Mouse (Mus musculus) 416B (cell line): ENCODE data around the gene Pdia3.
"Not testable (repeated sequence)": the region's sequence is repeated elsewhere in the genome, so short reads cannot be mapped to it uniquely, and the experiment has no call there.

ENCODE experiments used
- DNase-seq: peaks from one replicate; pipeline ENCODE4 v3.0.0; 2011; ENCODE audit warnings: low read depth

Pdia3 gene

DNA sequence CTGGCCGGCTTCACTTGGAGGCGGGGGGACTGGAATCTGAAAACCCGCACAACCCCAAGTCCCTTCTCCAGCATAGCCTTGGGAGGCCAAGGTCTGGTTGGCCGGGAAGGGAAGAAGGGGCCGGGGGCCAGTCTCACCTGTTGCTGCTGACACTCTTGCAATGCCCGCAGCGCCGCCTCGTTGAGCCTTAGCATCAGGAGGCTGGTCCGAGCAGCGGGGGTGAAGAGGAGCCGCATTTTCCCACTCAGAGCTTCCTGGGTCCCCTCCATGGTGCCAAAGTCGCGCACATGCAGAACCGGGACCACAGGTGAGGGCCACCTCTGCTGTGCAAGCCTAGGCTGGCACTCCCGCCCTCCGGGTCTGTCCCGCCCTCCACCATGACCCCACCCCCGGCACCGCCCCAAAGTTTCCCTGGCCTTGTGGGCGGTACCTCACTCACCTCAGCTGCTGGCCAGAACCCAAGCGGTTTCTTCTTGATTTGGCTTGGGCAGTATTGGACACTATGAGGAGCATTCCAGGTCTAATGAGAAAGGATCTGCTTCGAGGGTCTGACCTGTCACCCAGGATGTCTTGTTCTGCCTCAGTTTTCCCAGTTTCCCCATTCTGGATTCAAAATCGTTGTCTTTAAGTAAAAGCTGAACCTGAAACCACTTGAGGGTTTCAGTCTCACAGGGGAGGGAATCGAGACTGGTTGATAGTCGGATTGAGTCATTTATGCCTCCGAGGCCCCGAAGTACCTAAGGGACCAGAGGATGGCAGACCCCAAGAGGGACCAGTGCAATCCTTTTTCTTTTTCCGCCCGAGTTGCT, 28.9 kb downstream of the Pdia3 start:
- peak; percentile 68 for DNase-seq

DNA sequence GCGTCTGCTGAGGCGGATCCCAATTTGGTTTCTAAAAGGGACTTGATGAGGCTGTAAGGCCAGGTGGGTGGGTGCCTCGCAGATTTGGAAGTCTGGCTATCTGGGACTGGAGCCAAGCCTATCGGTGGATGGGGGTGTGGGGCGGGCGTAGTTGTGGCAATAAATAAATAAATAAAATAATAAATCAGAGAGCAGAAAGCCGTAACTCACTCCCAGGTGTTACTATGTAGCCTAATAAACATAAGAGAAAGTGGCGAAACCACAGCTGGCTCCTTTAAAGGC, 29.4 kb downstream of the Pdia3 start:
- DNase-seq: no peak

DNA sequence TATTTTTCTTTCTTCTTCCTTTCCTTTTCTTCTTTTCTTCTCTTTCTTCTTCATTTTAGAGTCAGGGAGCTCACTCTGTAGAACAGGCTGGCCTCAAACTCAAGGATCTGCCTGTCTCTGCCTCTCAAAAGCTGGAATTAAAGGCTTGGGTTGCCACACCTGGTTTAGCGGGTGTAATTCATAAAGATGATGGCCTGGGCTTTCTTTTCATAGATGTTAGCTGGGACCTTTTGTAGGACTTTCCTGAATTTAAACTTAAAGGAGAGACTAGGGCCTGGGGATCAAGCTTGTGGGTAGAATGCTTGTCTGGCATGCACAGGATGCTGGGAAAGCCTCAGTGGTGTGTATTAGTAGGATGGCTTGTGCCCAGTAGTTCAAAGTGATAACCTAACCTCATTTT, 30.6 kb downstream of the Pdia3 start, which contains the start of gene Ell3:
Gene Ell3 (minus strand): TSS at position 101 of the 400 bp plus-strand sequence.
- no peak for DNase-seq

DNA sequence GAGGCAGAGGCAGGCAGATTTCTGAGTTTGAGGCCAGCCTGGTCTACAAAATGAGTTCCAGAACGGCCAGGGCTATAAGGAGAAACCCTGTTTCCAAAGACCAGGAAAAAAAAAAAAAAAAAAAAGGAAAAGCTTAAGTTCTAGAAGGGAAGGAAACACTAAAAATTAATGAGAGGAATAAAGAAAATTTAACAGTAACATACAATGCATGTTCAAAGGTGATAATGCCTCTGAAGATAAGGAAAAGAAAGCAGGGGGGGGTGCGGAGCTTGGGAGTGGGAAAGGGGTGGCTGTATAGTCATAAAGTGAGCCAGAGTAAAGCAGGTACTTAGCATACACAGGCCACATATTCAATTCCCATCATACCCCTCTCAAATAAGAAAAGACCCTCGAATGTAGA, 31.5 kb downstream of the Pdia3 start:
- no peak for DNase-seq

DNA sequence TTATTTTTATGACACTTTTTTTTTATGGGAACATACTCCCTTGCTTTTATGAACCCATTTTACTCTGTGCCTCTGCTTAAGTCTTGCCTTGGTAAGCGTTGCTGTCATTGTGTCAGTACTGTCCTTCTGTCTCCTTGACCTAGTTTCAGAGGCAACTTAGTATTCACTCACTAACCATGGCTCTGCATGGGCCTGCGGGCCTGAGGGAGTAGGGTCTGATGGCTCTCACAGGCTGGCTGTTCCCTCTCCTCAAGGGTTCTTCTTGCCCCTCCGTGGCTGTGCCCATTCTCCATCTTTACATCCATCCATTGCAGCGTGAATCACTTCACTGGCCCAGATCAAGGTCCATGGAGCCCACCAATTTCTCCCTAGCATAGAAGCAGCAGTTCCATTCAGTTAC, 32.9 kb downstream of the Pdia3 start:
- DNase-seq: no peak

DNA sequence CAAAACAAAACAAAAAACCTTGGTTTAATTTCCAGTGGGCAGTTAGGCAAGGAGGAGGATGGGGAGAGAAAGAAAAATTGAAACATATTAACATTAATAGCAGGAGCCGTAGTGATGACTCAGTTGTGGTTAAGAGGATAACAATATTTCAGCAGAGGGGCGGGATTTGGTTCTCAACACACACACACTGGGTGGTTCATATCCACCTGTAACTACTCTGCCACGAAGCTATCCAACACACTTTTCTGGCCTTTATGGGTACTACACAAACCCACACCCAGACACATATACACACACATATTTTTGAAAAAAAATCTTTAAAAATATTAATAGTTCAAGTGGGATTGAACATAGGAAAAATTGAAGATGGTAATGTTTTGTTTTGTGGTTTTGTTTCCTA, 33.4 kb downstream of the Pdia3 start:
- peak; percentile 84 for DNase-seq

DNA sequence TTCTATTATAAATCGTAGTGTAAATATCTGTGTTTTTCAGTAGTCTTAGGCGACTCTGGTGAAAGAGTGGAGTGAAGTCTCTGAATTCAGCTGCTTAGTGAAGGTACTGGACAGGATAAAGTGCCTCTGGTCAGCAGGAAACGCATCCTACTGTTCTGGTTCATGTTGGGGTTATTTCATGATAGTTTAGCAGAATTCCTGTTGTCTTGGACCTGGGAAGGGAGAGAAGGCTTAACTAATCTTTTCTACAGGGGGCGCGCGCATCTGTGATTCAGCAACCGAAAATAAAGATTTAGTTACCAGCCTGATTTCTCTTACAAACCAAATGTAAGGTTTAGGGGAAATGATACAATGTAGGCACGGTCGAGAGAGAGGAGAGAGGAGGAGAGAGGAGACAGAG, 34.6 kb downstream of the Pdia3 start:
- DNase-seq: peak; percentile 74

DNA sequence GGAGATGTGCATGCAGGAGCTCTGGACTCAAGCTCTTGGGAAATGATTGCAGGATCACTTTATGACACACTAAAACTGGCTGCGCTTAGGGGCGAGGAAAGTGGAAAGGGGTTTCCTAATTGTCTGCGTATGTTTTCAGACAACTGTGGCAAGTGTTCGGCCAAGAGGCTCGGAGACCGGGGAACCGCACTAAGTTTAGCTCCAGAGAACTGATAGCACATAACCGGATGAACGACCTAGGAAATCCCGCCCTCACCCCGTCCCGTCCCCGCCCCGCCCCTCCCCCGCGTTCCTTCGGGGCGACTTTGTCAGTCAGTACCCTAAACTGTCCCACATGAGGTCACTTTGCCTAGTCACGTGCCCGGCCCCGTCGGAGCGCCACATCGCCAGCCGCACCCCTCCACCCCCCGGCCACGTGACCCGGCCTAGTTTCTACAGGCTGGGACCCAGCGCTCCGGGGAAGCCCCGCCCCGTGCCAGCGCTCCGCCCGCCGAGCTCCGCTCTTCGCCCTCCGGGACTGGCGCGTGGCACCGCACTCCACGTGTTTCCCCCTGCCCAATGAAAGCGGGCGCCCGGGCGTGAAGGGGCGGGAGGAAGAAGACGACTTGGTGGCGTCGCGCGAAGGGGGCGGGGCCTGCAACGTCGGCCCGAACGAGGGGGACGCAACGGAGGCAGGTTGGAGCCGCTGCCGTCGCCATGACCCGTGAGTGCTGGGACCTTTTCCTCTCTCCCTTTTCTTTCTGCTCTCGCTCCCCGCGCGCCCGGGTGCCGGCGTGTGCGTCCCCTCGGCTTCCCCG, 35.4 kb downstream of the Pdia3 start, which contains the start of gene Serf2:
Gene Serf2 (plus strand): TSS at position 457 of the 797 bp plus-strand sequence.
- peak; percentile 99 for DNase-seq

DNA sequence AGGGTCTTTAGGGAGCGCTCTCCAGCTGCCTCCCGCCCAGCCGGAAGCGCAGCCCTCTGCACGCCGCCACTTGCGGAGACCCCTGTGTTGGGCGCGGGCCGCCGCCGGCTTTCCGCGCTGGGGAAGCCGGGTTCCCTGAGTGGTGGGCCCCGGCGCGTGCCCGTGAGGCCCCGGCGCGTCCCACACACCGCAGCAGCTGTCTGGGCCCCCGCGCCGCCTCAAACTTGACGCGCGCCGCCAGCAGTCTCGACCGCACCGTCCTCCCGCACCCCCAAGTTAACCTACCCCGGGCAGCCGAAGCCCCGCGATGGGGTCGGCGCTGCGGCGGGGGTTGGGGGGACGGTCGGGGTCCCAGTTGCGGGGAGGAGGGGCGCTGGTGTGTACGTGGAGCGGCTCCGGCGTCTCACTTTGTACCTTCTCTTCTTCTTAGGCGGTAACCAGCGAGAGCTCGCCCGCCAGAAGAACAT, 36.0 kb downstream of the Pdia3 start:
- DNase-seq: no peak

DNA sequence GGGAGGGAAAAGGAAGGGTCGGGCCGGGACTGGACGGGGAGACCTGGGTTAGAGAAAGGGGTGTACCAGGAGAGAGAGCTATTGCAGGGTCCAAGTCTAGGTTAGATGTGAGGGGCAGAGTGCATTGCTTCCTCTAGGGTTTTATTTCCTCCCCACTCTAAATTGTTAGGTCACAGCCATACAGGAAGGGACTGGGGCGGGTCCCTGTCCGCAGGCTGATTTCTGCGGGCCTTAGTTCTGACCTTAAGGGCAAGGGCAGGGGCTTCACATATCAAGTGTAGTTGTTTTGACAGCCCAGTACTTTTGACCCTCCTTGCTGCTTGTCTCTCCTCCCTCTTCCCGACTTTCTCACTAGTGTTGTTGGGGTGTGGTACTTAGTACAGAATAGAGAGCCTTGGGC, 36.5 kb downstream of the Pdia3 start:
- peak; percentile 51 for DNase-seq

DNA sequence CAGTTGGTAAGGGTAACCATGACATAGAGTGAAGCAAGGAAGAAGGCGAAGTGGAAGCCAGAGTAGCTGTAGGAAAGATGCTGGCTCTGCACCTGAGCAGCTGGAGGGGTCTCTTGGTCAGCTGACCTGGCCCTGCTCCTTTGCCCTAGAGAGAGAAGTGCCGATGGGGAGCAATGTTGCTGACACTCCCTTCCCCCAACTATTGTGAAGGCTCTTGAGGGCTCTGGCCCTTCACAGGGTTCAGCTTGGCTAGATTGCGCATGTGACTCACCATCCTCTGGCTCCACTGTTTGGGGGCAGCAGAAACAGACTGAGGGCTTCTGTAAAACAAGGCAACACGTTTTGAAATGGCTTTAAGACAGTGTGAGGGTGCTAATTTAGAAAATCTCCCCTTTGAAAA, 38.8 kb downstream of the Pdia3 start:
- no peak for DNase-seq

DNA sequence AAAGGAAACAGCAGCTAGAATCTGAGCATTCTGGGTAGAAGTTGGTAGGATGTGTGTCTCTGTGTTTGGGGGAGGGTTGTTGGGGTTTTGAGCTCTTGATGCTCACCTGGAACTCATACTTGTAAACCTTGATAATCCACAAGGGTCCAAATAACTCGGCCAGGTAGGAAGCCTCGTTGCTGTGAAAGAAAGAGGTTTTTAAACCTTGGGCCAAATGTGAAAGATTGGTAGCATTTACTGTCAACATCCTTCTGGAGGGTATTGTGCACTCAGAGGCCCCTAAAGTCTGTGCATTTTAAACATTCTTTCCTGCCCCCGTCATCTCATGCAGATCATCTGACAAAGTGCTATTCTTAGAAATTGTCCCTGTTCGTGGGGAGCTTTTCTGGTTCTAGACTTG, 39.4 kb downstream of the Pdia3 start, which contains the start of gene Hypk:
Gene Hypk (plus strand): TSS at position 301 of the 400 bp plus-strand sequence.
- no peak for DNase-seq

DNA sequence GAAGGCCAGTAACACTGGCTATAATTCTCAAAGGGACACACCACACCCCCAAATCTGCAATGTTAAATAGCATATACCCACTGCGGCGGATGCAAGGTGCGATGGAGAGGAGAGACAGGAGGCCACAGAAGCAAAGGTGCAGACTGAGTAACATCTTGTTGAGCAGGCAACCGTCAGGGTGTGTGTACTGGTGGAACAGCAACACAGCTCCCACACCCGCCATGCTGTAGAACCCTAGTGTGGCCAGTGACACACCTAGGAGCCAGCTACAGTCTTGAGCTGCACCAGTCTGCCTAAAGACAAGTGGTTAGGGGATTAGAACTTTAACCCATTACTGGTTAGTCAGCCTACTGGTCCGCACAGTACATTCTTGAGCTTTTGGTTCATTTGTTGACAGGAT, 40.3 kb downstream of the Pdia3 start:
- no peak for DNase-seq

DNA sequence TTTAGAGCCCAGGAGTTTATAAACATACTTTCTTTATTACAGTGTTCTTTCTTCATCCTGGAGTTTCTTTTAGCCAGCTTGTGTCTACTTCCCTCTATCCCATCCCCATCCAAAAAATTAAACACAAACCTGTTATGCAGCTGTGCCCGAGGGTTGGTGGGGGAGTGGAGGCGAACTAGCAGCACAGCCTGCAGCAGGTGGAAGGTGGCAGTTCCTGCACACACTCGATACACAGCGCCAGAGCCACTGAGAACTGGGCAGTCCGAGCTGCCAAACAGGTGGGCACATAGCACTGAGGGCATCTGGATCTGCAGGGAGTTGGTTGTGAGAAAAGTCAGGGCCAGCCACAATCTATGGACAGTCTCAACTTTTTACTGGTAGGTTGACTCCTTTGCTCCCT, 42.0 kb downstream of the Pdia3 start:
- DNase-seq: no peak

DNA sequence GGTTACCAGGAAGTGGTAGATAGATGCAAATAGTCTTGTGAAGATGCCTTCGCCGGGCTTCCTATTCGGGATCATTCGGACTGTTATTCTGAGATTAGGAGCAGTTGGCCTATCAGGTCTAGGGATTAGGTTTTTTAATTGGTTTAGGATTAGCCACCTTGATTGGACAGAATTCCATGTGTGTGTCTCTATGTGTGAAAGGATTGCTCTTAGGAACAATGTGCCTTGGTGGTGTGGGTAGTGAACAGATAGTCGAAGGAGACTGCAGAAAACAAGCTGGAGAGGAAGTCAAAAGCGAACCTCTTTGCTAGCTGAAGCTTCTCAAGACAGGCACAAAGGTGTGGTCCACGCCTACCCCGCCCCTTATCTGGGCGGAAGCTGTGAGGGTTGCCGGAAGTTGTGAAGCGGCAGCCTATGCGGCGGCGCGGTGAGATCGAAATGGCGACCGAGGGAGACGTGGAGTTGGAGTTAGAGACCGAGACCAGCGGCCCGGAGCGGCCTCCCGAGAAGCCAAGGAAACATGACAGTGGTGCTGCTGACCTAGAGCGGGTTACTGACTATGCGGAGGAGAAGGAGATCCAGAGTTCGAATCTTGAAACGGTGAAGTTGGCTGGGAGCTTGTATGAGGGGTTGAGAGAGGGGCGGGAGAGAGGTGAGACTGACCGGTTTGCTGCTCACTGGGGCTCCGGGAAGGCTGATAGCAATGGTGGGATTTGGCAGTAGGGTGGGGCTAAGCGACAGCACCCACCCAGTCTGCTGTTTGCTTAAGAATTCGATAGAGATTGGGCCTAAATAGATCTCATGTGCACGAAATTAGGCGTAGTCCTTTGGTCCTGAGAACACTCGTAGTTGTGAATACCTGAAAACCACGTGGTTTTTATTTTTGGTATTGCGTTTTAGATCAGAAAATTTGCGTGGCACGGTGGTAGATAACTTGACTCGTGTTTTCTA, 43.4 kb downstream of the Pdia3 start, which contains the start of gene Serinc4:
Gene Serinc4 (minus strand): TSS at position 90 of the 951 bp plus-strand sequence.
- peak; percentile 90 for DNase-seq

DNA sequence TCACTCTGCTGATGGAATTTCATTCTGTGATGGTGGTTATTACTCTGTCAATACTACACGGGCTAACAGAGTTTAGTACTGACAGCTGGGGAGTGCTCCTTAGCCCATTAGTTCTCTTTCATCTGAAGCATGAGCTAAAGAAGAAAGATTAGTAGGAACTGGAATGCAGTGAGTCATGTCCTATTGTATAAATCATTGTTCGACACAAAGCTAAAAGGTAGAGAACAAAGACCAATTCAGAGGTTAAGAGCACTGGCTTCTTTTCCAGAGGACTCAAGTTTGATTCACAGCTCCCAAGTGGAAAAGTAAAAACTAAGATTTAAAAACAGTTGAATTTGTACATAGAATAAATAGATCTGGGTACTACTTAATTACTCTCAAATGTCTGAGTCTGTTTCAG, 46.5 kb downstream of the Pdia3 start:
- no peak for DNase-seq

DNA sequence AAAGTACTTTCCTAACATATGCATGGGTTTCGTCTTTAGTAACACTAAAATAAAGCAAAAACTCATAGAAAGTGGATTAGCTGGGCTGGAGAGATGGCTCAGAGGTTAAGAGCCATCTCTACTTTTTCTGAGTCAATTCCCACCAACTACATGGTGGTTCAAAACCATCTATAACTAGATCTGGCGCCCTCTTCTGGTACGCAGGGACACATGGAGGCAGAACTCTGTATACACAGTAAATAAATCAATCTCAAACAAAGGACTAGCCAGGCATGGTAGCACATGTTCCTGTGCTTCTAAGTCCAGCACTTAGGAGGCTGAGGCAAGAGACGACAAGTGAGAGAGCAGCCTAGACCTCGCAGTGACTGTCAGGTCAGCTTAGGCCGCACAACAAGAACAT, 55.4 kb downstream of the Pdia3 start:
- DNase-seq: not testable (repeated sequence)

DNA sequence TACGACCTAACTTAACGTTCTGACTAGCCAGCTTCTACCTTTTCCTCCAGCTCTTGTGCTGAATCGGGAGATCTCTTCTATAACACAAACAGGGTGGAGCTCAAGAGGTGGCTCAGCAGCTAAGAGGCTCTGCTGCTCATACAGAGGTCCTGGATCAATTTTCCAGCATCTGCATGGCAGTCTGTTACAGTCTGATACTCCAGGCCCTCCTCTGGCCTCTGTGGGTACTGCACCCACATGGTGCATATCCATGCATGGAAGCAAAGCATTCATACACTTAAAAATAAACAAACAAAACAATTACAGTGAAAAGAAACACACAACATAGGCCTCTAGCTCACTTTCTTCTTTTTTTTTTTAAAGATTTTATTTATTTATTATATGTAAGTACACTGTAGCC, 59.2 kb downstream of the Pdia3 start:
- not testable (repeated sequence) for DNase-seq

DNA sequence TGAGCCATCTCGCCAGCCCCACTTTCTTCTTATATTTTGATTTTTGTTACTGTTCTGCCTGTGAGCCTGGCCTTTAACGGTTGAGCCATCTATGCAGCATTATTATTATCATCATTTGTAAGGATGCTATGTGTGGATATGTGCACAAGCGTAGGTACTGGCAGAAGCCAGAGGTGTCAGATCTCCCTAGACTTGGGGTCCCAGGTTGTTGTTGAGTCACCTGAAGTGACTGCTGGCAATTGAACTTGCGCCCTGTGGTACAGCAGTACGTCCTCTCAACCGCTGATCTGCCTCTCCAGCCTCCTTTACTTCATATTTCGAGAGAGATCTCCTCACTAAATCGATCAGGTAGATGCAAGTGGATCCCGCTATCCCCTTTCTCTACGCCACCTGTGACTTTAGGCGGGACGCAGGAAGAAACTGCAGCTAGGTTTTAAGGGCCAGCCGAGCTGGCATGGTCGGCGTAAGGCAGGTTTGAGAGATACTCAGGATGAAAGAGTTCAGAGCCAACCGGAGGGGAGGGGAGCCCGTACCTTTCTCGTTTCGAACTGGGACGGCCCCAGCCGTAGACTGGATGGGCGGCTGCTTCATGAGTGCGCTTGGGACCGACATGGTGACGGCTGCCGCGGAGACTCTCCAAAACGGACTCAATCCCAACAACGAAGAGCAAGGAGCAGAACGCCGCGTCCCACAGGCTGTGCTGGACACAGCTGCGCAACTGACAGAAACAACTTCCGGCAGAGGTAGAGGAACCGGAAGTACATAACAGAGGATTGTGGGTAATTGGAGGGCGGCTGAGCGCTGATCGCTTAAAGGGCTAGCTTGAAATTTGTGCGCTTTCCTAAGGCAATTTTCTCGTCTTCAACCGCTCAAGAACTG, 60.0 kb downstream of the Pdia3 start, which contains the start of gene Mfap1b:
Gene Mfap1b (minus strand): TSS at position 767 of the 879 bp plus-strand sequence.
- DNase-seq: peak; percentile 93

DNA sequence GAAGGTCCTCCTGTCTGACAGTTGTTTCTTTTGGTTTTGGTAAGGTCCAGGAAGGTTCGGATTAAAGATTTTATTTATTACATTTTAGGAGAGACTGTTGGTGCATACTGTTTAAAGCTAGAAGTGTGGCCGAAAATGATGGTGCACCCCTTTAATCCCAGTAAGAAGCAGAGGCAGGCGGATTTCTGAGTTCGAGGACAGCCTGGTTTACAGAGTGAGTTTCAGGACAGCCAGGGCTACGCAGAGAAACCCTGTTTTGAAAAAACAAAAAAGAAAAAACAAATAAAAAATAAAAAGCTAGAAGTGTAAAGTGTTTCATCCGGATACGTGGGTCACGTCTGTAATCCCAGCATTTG, 60.6 kb downstream of the Pdia3 start:
- DNase-seq: no peak

DNA sequence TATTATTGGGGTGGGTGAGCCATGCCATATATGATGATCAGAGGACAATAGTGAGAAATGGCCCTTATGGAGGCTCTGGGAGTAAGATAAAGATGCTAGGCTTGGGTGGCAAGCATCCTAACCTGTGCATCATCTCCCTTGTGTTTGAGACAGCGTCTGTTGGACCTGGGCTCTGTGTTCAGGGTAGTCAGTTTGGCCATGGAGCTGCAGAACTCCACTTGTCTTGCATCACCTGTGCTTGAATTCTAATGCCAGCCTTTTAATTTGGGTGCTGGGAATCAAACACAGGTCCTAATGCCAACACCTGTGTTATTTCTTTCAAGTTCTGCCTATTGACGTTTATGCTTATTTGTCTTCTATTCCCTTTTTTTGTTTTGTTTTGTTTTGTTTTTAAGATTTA, 61.7 kb downstream of the Pdia3 start:
- DNase-seq: not testable (repeated sequence)
